Mouse (Mus musculus): ENCODE measurements at regions not wholly inside any gene's neighbourhood (a gene's known extent, or its start where the extent isn't known, plus 50 kb on each side); places are given as distances from the start of the nearest gene placed in this dataset.

GRCm38 (mm10) chr14:80157002-80157401 is 173.1 kb downstream of the Olfm4 start:
- 37% methylated on average over 6 of the region's 6 CpGs for WGBS
- no peaks in the 10 kb centered on the region for H3K36me3 ChIP-seq (ENCODE audit: control insufficient read depth, insufficient read depth, low read length)

GRCm38 (mm10) chr14:80169211-80169610 is 185.3 kb downstream of the Olfm4 start:
- H3K27me3 ChIP-seq (ENCODE audit: control insufficient read depth, insufficient read depth, low read length): no peaks in the 10 kb centered on the region
- H3K9me3 ChIP-seq (ENCODE audit: control insufficient read depth, low read length): no peaks in the 10 kb centered on the region
- WGBS: 60% methylated on average over 1 of the region's 1 CpGs
- DNase-seq (ENCODE audit: low spot score) (no peak), ATAC-seq (ENCODE audit: insufficient number of reproducible peaks, low FRiP score, low TSS enrichment, low read depth) (no peak)
- H3K9ac ChIP-seq (ENCODE audit: low read length): no peak overlapping the region
- no peak overlapping the region for H3K27ac ChIP-seq (replicated peaks; ENCODE audit: low read depth, low read length)
- no peak overlapping the region for H3K4me3 ChIP-seq (ENCODE audit: low read depth, low read length)
- H3K4me2 ChIP-seq (ENCODE audit: low read depth, severe bottlenecking): no peak overlapping the region
- H3K36me3 ChIP-seq (ENCODE audit: control insufficient read depth, insufficient read depth, low read length): no peaks in the 10 kb centered on the region
- H3K4me1 ChIP-seq (ENCODE audit: control insufficient read depth, insufficient read depth, low read length): no peaks in the 10 kb centered on the region

More at GRCm38 (mm10) chr14:80157002-80157401, 173.1 kb downstream of the Olfm4 start:
- peak; percentile 87 for DNase-seq (ENCODE audit: low spot score)
- Histone ChIP-seq H3K9me3 (ENCODE audit: control insufficient read depth, low read length) (no peaks in the 10 kb centered on the region), H3K27me3 (ENCODE audit: control insufficient read depth, insufficient read depth, low read length) (no peaks in the 10 kb centered on the region), H3K4me3 (ENCODE audit: low read depth, low read length) (no peak overlapping the region), H3K27ac (replicated peaks; ENCODE audit: low read depth, low read length) (no peak overlapping the region), H3K9ac (ENCODE audit: low read length) (no peak overlapping the region), H3K4me2 (ENCODE audit: low read depth, severe bottlenecking) (no peak overlapping the region), H3K4me1 (ENCODE audit: control insufficient read depth, insufficient read depth, low read length) (no peaks in the 10 kb centered on the region)
- no peak for ATAC-seq (ENCODE audit: insufficient number of reproducible peaks, low FRiP score, low TSS enrichment, low read depth)

GRCm38 (mm10) chr14:80170450-80171180 is 186.7 kb downstream of the Olfm4 start:
- H3K4me3 ChIP-seq (ENCODE audit: low read depth, low read length): no peak overlapping the region
- H3K9ac ChIP-seq (ENCODE audit: low read length): no peak overlapping the region
- H3K27ac ChIP-seq (replicated peaks; ENCODE audit: low read depth, low read length): no peak overlapping the region
- no peaks in the 10 kb centered on the region for H3K4me1 ChIP-seq (ENCODE audit: control insufficient read depth, insufficient read depth, low read length)
- no peaks in the 10 kb centered on the region for H3K27me3 ChIP-seq (ENCODE audit: control insufficient read depth, insufficient read depth, low read length)
- H3K9me3 ChIP-seq (ENCODE audit: control insufficient read depth, low read length): no peaks in the 10 kb centered on the region
- no peaks in the 10 kb centered on the region for H3K36me3 ChIP-seq (ENCODE audit: control insufficient read depth, insufficient read depth, low read length)
- ATAC-seq (ENCODE audit: insufficient number of reproducible peaks, low FRiP score, low TSS enrichment, low read depth): no peak
- no peak for DNase-seq (ENCODE audit: low spot score)
- WGBS: 12% methylated on average over 11 of the region's 11 CpGs
- H3K4me2 ChIP-seq (ENCODE audit: low read depth, severe bottlenecking): no peak overlapping the region

GRCm38 (mm10) chr14:80172799-80173484 is 189.1 kb downstream of the Olfm4 start:
- Histone ChIP-seq H3K4me3 (ENCODE audit: low read depth, low read length) (no peak overlapping the region), H3K27ac (replicated peaks; ENCODE audit: low read depth, low read length) (no peak overlapping the region), H3K27me3 (ENCODE audit: control insufficient read depth, insufficient read depth, low read length) (no peaks in the 10 kb centered on the region), H3K9ac (ENCODE audit: low read length) (no peak overlapping the region), H3K4me1 (ENCODE audit: control insufficient read depth, insufficient read depth, low read length) (no peaks in the 10 kb centered on the region), H3K36me3 (ENCODE audit: control insufficient read depth, insufficient read depth, low read length) (no peaks in the 10 kb centered on the region), H3K4me2 (ENCODE audit: low read depth, severe bottlenecking) (no peak overlapping the region), H3K9me3 (ENCODE audit: control insufficient read depth, low read length) (no peaks in the 10 kb centered on the region)
- ATAC-seq (ENCODE audit: insufficient number of reproducible peaks, low FRiP score, low TSS enrichment, low read depth) (no peak), DNase-seq (ENCODE audit: low spot score) (no peak)
- WGBS: 53% methylated on average over 4 of the region's 4 CpGs

GRCm38 (mm10) chr14:80176464-80176863 is 192.6 kb downstream of the Olfm4 start:
- peak; percentile 82 for ATAC-seq (ENCODE audit: insufficient number of reproducible peaks, low FRiP score, low TSS enrichment, low read depth)
- Histone ChIP-seq H3K27ac (replicated peaks; ENCODE audit: low read depth, low read length) (peak overlapping the region; percentile 59), H3K4me1 (ENCODE audit: control insufficient read depth, insufficient read depth, low read length) (no peaks in the 10 kb centered on the region)

GRCm38 (mm10) chr14:80195041-80195440 is 211.2 kb downstream of the Olfm4 start:
- Histone ChIP-seq H3K27ac (replicated peaks; ENCODE audit: low read depth, low read length) (no peak overlapping the region; the same call in 1 of the 2 replicates), H3K9ac (ENCODE audit: low read length) (no peak overlapping the region), H3K4me3 (ENCODE audit: low read depth, low read length) (no peak overlapping the region)

More at GRCm38 (mm10) chr14:80176464-80176863, 192.6 kb downstream of the Olfm4 start:
- no peak overlapping the region for H3K9ac ChIP-seq (ENCODE audit: low read length)
- no peaks in the 10 kb centered on the region for H3K27me3 ChIP-seq (ENCODE audit: control insufficient read depth, insufficient read depth, low read length)
- 5% methylated on average over 6 of the region's 6 CpGs for WGBS
- no peak overlapping the region for H3K4me2 ChIP-seq (ENCODE audit: low read depth, severe bottlenecking)
- H3K36me3 ChIP-seq (ENCODE audit: control insufficient read depth, insufficient read depth, low read length): no peaks in the 10 kb centered on the region
- H3K9me3 ChIP-seq (ENCODE audit: control insufficient read depth, low read length): no peaks in the 10 kb centered on the region
- H3K4me3 ChIP-seq (ENCODE audit: low read depth, low read length): no peak overlapping the region
- peak; percentile 65 for DNase-seq (ENCODE audit: low spot score)

GRCm38 (mm10) chr14:80212916-80213315 is 229.0 kb downstream of the Olfm4 start:
- no peaks in the 10 kb centered on the region for H3K9me3 ChIP-seq (ENCODE audit: control insufficient read depth, low read length)
- ATAC-seq (ENCODE audit: insufficient number of reproducible peaks, low FRiP score, low TSS enrichment, low read depth): no peak
- 30% methylated on average over 2 of the region's 2 CpGs for WGBS
- H3K4me2 ChIP-seq (ENCODE audit: low read depth, severe bottlenecking): no peak overlapping the region
- no peak overlapping the region for H3K4me3 ChIP-seq (ENCODE audit: low read depth, low read length)
- H3K4me1 ChIP-seq (ENCODE audit: control insufficient read depth, insufficient read depth, low read length): no peaks in the 10 kb centered on the region
- H3K27me3 ChIP-seq (ENCODE audit: control insufficient read depth, insufficient read depth, low read length): no peaks in the 10 kb centered on the region
- no peak overlapping the region for H3K9ac ChIP-seq (ENCODE audit: low read length)
- H3K27ac ChIP-seq (replicated peaks; ENCODE audit: low read depth, low read length): no peak overlapping the region
- DNase-seq (ENCODE audit: low spot score): no peak
- H3K36me3 ChIP-seq (ENCODE audit: control insufficient read depth, insufficient read depth, low read length): no peaks in the 10 kb centered on the region

More at GRCm38 (mm10) chr14:80195041-80195440, 211.2 kb downstream of the Olfm4 start:
- ATAC-seq (ENCODE audit: insufficient number of reproducible peaks, low FRiP score, low TSS enrichment, low read depth) (no peak), DNase-seq (ENCODE audit: low spot score) (no peak)
- Histone ChIP-seq H3K4me1 (ENCODE audit: control insufficient read depth, insufficient read depth, low read length) (peaks cover 3% of the 10 kb centered on the region; the same call in 1 of the 2 replicates), H3K9me3 (ENCODE audit: control insufficient read depth, low read length) (no peaks in the 10 kb centered on the region), H3K27me3 (ENCODE audit: control insufficient read depth, insufficient read depth, low read length) (no peaks in the 10 kb centered on the region), H3K4me2 (ENCODE audit: low read depth, severe bottlenecking) (no peak overlapping the region), H3K36me3 (ENCODE audit: control insufficient read depth, insufficient read depth, low read length) (no peaks in the 10 kb centered on the region)
- WGBS: 11% methylated on average over 2 of the region's 2 CpGs

GRCm38 (mm10) chr14:80213666-80214065 is 229.8 kb downstream of the Olfm4 start:
- no peak for ATAC-seq (ENCODE audit: insufficient number of reproducible peaks, low FRiP score, low TSS enrichment, low read depth)
- no peaks in the 10 kb centered on the region for H3K27me3 ChIP-seq (ENCODE audit: control insufficient read depth, insufficient read depth, low read length)
- H3K36me3 ChIP-seq (ENCODE audit: control insufficient read depth, insufficient read depth, low read length): no peaks in the 10 kb centered on the region
- no peak for DNase-seq (ENCODE audit: low spot score)
- no peak overlapping the region for H3K4me3 ChIP-seq (ENCODE audit: low read depth, low read length)
- H3K9ac ChIP-seq (ENCODE audit: low read length): no peak overlapping the region
- no peak overlapping the region for H3K4me2 ChIP-seq (ENCODE audit: low read depth, severe bottlenecking)
- WGBS: 59% methylated on average over 9 of the region's 9 CpGs
- no peaks in the 10 kb centered on the region for H3K9me3 ChIP-seq (ENCODE audit: control insufficient read depth, low read length)
- H3K4me1 ChIP-seq (ENCODE audit: control insufficient read depth, insufficient read depth, low read length): no peaks in the 10 kb centered on the region
- H3K27ac ChIP-seq (replicated peaks; ENCODE audit: low read depth, low read length): no peak overlapping the region

All from limb, embryonic 11.5 days (tissue).